Mouse (Mus musculus) induced T-regulatory cell, adult 2 months (primary cell): ENCODE data around the gene Phpt1.

Experiments used
- DNase-seq: peaks from one replicate; pipeline ENCODE4 v3.0.0-alpha.2; 2012; ENCODE audit warnings: low read depth

Phpt1 gene

GRCm38 (mm10) chr2:25582466-25583119 lies 7.6 kb upstream of the Phpt1 start:
- no peak for DNase-seq

DNA sequence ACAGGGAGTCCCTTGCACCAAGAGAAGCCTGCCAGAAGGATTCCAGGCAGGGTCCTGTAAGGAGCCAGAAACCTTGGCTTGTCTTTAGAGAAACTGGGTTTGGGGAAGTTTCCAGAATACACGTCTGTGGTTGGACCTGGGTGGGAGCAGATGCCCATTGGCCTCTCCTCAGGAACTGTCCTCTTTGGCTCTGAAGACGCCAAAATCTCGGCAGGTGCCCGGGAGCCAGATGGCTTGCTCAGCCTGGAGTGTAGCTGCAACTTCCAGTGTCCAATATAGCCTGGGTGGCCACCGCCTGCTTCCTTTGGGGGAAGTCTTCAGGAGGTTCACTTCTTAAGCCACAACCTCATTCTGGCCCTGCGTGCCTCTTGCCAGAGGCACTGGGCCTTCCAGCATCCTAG lies 6.9 kb upstream of the Phpt1 start:
- no peak for DNase-seq

GRCm38 (mm10) chr2:25581294-25581864 lies 6.4 kb upstream of the Phpt1 start, which contains the start of gene Ajm1:
Gene Ajm1 (minus strand): TSS chr2:25581757.
- peak; percentile 86 for DNase-seq

- DNase-seq = no peak
Measured at GRCm38 (mm10) chr2:25580621-25581101, 5.6 kb upstream of the Phpt1 start.

DNA sequence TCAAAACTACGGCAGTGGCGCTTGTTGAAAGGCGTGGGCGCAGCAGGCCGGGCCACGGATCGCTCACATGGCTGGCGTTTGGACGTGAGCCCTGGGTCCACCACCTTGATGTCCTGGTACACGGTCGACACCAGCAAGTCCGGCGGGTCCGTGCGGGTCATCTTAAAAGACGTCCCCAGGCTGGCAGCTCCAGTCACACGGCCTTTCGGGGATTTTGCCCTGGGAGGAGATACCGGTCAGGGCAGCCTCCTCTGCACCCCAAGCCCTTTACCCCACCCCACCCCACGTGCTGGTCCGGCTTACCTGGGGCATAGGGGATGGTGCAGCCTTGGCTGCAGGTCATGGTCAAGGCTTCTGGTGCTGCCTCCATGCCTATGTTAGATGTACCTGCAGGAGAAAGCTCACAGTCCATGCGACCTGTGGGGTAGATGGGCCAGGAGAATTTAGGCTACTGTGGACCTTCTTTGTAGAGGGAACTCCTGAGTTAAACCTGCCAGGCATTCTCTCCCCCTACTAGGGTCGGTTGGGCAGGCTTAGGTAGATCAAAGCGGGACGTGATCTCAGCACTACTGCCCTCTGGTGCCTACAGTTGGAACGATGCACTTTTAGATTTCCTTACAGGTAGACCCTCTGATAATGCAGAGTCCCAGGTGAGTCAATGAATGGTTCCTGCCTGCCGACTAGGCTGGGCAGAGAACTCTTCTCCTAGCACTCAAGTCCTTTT lies 4.9 kb upstream of the Phpt1 start:
- peak; percentile 86 for DNase-seq

GRCm38 (mm10) chr2:25578796-25579736 lies 4.0 kb upstream of the Phpt1 start:
- DNase-seq = peak; percentile 46

DNA sequence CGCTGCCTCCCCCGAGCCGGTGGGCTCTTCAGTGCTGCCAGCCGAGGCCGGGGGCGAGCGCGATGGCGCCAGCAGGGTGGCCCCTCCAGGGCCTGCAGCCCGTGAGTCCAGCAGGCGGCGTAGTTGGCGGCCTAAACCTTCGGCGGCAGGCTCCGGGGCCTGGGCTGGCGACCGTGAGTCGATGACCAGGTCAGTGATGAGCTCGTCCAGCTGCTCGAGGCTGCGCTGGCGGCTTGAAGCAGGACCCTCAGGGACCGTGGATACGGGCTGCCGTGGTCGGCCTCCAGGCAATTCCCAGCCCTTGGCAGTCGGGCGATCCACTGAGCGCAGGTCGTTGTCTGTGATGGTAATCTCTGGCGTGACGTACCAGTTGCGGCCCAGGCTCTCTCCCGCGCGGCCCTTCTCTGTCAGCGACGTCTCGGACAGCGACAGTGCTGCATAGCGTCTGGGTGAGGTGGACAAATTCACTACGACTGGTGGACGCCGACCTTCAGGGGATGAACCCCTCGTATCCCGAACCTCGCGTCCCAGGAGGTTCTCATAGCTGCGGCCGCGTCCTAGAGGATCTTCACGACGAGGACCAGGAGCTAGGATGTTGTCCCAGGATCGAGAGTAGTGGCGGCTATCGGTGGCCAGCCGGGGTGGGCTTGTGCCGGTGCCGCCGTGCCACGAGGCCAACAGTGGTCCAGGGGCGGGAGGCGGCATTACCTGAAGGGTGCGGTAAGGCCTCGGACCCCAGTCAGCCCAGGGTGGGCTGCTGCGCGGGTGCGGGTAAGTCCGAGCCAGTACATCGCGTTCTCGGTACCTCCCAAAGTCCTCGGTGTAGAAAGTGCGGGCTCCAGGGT lies 3.1 kb upstream of the Phpt1 start:
- DNase-seq = peak; percentile 38

DNA sequence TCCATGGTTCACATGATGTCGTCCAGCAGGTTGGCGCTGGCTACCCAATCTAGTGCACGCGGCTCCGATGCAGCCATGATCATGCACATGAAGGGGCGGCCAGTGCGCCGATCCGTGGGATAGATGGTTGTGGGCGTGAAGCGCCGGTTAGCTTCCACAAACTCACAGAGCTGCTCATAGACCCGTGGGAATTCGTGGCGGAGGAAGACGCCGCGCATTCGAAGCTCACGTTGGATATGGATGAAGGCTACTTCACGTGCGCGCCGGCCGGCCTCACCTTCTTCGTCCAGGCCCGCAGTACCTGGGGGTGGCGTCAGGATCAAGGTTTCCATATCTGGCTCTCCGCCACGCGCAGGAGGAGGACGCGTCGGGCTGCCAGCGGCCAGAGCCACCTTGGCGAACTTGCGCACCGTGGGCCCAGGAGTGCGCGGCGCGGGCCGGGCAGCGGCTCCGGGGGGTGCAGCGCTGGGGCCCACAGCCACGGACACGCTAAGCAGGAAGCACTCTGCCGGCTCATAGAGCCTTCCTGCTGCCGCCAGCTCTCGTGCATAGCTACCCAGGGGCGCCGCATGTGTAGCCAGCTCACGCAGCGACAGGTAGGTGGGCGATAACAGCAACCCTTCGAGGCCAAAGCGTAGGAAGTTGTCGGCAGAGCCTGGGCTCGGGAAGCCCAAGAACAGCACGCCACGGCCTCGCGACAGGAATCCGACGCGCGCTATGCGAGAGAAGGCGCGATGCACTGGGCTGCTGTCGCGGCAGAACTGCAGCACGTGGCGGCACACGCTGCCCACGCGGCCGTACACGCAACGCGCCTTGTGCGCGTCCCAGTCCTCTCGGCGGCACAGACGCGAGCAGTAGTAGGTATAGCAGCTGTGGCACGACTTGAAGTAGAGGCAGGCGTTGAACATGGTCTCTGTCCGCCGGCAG lies 2.2 kb upstream of the Phpt1 start:
- DNase-seq = peak; percentile 50

- no peak for DNase-seq
Measured at GRCm38 (mm10) chr2:25576028-25576850, 1.2 kb upstream of the Phpt1 start.

DNA sequence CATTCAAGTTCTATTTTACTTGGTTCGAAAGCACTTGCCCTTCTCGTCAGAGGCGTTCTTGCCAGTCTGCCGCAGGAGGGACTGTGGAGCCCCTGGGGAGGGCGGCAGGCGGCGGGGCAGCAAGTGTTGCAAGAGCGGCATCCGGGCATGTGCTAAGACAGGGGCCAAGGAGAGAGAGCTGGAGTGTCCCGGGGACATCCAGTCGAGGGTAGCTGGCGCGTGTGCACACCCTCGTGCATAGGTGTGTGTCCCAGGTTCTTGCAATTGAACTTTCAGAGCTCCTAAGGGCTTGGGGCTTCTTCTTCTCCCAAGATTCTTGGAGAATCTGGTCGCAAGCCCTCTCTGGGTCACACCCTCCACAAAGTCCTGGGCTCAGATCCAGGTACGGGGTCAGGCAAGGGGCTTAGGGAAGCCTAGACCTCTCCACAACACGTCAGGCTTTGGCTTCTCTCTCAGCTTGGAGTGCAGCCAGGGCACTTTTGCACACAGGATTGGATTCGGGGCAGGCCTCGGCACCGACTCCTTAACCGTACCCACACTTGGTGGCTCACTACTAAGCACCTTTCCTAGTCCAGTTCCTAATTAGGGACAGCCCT lies 506 bp upstream of the Phpt1 start:
- peak; percentile 62 for DNase-seq

DNA sequence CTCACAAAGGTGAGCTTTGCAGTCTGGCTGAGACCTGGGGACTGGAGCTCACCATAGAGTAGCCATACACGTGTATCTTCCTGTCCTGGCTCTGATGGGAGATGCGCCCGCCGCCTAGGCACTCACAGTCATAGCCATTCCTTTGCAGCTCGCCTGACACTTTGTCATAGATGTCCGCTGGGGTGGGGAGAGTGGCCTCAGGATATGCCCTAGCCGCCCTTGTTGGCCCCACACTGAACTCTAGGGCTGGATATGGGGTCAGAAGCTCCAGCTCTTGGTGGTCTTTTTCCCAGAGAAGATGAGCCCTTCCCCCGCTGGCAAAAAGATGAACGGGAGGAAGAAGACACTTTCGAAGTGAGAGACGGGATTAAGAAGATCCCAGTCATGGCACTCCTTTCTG lies 888 bp downstream of the Phpt1 start:
- DNase-seq = no peak

- DNase-seq = no peak
Measured at GRCm38 (mm10) chr2:25573068-25573467, 2.0 kb downstream of the Phpt1 start.

DNA sequence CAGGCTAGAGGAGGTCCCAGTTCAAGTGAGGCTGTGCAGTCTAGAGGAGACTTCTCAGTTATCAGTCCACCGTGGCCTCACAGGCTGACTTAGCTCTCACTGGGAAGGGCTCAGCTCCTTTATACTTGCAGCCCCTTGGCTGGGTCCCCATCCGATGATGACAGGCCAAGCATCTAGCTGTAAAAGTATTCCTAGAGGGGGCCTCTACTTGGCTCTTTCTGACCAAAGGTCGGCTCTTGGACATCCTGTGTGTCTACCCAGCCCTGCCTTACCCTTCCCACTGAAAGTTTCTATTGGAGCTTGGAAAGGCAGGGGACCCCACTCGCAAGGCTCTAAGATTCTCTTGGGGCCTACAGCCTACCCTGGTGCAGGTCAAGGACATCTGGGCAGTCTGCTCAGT lies 3.8 kb downstream of the Phpt1 start:
- DNase-seq = no peak

DNA sequence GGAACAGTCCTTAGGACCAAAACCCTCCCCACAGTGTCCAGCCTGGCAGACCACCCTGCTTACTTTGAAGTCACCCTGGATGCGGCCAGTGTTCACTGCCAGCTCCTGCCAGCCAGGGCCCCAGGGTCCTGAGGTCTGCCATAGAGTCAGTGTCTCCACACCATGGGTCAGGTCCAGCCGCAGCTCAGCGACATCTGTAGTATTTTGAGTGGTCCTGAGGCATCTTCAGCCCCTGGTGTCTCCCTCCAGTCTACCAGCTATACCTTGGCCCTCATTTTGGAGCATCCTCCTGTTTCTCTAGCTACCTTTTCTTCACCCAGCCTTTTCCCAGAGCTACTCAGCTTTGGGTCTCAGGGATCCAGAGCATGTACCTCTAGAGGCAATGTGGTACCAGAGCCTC lies 5.7 kb downstream of the Phpt1 start:
- DNase-seq = no peak

- DNase-seq = no peak
Measured at GRCm38 (mm10) chr2:25568473-25569019, 6.5 kb downstream of the Phpt1 start.

DNA sequence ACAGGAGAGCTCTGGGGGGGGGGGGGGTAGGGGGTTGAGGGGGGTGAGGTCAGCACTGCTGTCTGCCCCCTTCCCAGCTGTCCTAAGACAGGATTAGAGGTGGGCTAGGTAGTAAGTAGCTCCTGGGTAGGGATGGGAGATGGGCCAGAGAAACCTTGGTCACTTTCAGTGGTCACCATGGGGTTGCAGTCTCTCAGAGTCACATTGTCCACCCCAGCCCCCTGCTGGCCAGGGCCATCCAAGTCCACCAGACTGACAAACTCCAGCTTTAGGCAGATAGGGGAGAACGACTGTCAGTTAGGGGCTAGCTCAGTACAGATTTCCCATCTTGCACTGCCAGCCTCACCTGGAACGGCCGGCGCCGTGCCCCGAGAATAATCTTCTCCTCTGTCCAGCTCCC lies 8.5 kb downstream of the Phpt1 start:
- DNase-seq = no peak

DNA sequence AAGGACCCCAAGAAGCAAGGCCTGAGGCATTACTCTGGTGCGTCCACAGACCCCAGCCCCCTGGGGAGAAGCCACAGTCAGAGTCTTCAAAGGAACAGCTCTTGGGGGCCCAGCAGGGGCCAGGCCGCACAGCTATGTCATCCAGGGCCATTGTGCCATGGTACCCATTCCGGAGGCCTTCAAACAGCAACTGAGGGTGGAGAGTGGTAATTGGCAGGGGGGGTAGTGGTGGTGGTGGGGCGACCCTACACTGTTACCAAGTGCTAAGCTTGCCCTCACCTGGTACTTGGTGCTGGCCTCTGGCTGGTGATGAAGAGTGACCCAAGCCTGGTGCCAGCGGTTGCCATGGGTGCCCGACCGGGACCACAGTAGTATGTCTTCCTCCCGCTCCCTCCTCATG lies 9.3 kb downstream of the Phpt1 start:
- no peak for DNase-seq

GRCm38 (mm10) chr2:25561946-25562345 lies 13.1 kb downstream of the Phpt1 start:
- DNase-seq = no peak
